Mouse (Mus musculus): ENCODE results near the gene Sin3b. TPM values are rescaled to one million over a fixed set of nuclear protein-coding genes. Genes with fewer than 3 reads are reported as not detected.

Gene Sin3b
- total and polyA plus RNA-seq, 3 experiments, result 118 to 183 (median 132) TPM

DNA sequence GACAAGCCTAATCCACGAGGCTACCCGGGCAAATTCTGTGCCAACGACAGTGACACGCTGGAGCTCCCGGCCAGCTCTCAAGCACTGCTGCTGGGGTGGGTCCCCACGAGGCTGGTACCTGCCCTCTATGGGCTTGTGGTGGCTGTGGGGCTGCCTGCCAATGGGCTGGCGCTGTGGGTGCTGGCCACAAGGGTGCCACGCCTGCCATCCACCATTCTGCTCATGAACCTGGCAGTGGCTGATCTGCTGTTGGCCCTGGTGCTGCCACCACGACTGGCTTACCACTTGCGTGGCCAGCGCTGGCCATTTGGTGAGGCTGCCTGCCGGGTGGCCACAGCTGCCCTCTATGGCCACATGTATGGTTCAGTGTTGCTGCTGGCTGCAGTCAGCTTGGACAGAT lies 39.2 kb downstream of the Sin3b start:
- in situ Hi-C loops (cut with MboI; ENCODE audit: low pct_ligation_motif_present, low pct_unique_long_range_greater_than_20kb, low sequenced_read_pairs) (no loop called here), dilution Hi-C loops (cut with MboI; ENCODE audit: extremely low pct_ligation_motif_present, extremely low pct_unique_long_range_greater_than_20kb, low sequenced_read_pairs) (no loop called here)
- TF ChIP-seq E2F4 (IDR thresholded peaks at IDR 0.05; ENCODE audit: insufficient replicate concordance, low read depth, low read length), result no peak
- TF ChIP-seq TBP (conservative IDR thresholded peaks at IDR 0.05; ENCODE audit: low read depth, low read length), result no peak
- no peak for TF ChIP-seq TCF12 (IDR thresholded peaks at IDR 0.05; ENCODE audit: low read depth, low read length)
- no peak for TF ChIP-seq PAX5 (IDR thresholded peaks at IDR 0.05; ENCODE audit: low read length)
- no peak for TF ChIP-seq MYC (IDR thresholded peaks at IDR 0.05; ENCODE audit: low read depth, low read length)
- no peak for TF ChIP-seq SMC3 (IDR thresholded peaks at IDR 0.05; ENCODE audit: low read depth, low read length)
- no peak for TF ChIP-seq NELFE (IDR thresholded peaks at IDR 0.05; ENCODE audit: low read depth, low read length)
- no peak overlapping the region for H3K4me2 ChIP-seq (ENCODE audit: insufficient read depth, low read depth, poor library complexity, severe bottlenecking)
- H3K4me3 ChIP-seq (replicated peaks in 1 of 3; ENCODE audit: low read depth in 2 of 3, low read length in 2 of 3, poor library complexity in 1 of 3), result no peak overlapping the region
- no peaks in the 10 kb centered on the region for H3K27me3 ChIP-seq (replicated peaks)
- no peaks in the 10 kb centered on the region for H3K9me3 ChIP-seq (replicated peaks; ENCODE audit: low read length)
- H3K9ac ChIP-seq (ENCODE audit: insufficient read depth, low read depth), result no peak overlapping the region
- no peak overlapping the region for H3K27ac ChIP-seq (ENCODE audit: insufficient read depth, low read depth)
- H3K36me3 ChIP-seq (replicated peaks in 1 of 2; ENCODE audit: control insufficient read depth in 1 of 2, insufficient read depth in 1 of 2, low read length in 1 of 2), result peaks cover 3 to 42% of the 10 kb centered on the region in 2 experiments
- H3K4me1 ChIP-seq (ENCODE audit: control insufficient read depth in 1 of 2, insufficient read depth in 2 of 2), result 0 out of 4 replicates have a peak, but pooled peaks cover 0 to 3% of the 10 kb centered on the region in 2 experiments
- H3K79me2 ChIP-seq (replicated peaks; ENCODE audit: control insufficient read depth, extremely low read depth, insufficient read depth, poor library complexity, severe bottlenecking), result no peaks in the 10 kb centered on the region
- DNase-seq (ENCODE audit: extremely low read depth), result no peak

DNA sequence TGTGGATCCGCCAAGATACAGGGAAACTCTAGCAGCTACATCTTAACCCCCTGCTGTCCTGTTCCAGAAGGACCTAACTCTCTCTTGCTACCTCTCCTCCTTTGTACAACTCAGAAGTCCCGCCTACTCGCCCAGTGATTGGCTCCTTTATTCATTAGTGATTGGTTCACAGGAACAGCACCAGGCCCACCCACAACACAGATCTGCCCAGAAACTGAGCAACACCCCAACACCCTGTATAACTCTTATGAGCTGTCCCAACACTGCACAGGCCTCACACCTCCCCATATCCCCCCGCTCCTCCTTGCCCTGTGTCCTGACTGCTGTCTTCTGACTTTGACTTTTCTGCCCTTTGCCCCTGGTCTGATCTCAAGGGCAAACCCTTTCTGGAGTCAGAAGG lies 42.6 kb downstream of the Sin3b start:
- in situ Hi-C loops (cut with MboI; ENCODE audit: low pct_ligation_motif_present, low pct_unique_long_range_greater_than_20kb, low sequenced_read_pairs), result no loop called here
- Histone ChIP-seq H3K4me3 (replicated peaks in 1 of 3; ENCODE audit: low read depth in 2 of 3, low read length in 2 of 3, poor library complexity in 1 of 3) (no peak overlapping the region), H3K36me3 (replicated peaks in 1 of 2; ENCODE audit: control insufficient read depth in 1 of 2, insufficient read depth in 1 of 2, low read length in 1 of 2) (peaks cover 0 to 11% of the 10 kb centered on the region in 2 experiments), H3K27me3 (replicated peaks) (no peaks in the 10 kb centered on the region), H3K27ac (ENCODE audit: insufficient read depth, low read depth) (no peak overlapping the region), H3K4me2 (ENCODE audit: insufficient read depth, low read depth, poor library complexity, severe bottlenecking) (no peak overlapping the region), H3K9me3 (replicated peaks; ENCODE audit: low read length) (no peaks in the 10 kb centered on the region), H3K79me2 (replicated peaks; ENCODE audit: control insufficient read depth, extremely low read depth, insufficient read depth, poor library complexity, severe bottlenecking) (no peaks in the 10 kb centered on the region), H3K9ac (ENCODE audit: insufficient read depth, low read depth) (no peak overlapping the region), H3K4me1 (ENCODE audit: control insufficient read depth in 1 of 2, insufficient read depth in 2 of 2) (no peaks in the 10 kb centered on the region)
- peak; percentile 24 for DNase-seq (ENCODE audit: extremely low read depth)
- TF ChIP-seq MAX (IDR thresholded peaks at IDR 0.05; ENCODE audit: low read length), result no peak
- no peak for TF ChIP-seq SIN3A (IDR thresholded peaks at IDR 0.05; ENCODE audit: low read length)
- no peak for TF ChIP-seq ZC3H11A (IDR thresholded peaks at IDR 0.05; ENCODE audit: low read depth, low read length)
- no peak for TF ChIP-seq ETS1 (conservative IDR thresholded peaks at IDR 0.05; ENCODE audit: low read depth, low read length)
- TF ChIP-seq HCFC1 (IDR thresholded peaks at IDR 0.05; ENCODE audit: low read depth, low read length), result no peak
- TF ChIP-seq E2F4 (IDR thresholded peaks at IDR 0.05; ENCODE audit: insufficient replicate concordance, low read depth, low read length), result no peak
- TF ChIP-seq JUND (conservative IDR thresholded peaks at IDR 0.05; ENCODE audit: low read depth, low read length), result no peak
- TF ChIP-seq CHD1 (IDR thresholded peaks at IDR 0.05; ENCODE audit: low read depth, low read length), result no peak
- no peak for TF ChIP-seq RAD21 (IDR thresholded peaks at IDR 0.05; ENCODE audit: low read depth, low read length)
- TF ChIP-seq TCF12 (IDR thresholded peaks at IDR 0.05; ENCODE audit: low read depth, low read length), result no peak
- no peak for TF ChIP-seq PAX5 (IDR thresholded peaks at IDR 0.05; ENCODE audit: low read length)
- no peak for TF ChIP-seq MEF2A (IDR thresholded peaks at IDR 0.05; ENCODE audit: borderline replicate concordance, low read depth, low read length)
- dilution Hi-C loops (cut with MboI; ENCODE audit: extremely low pct_ligation_motif_present, extremely low pct_unique_long_range_greater_than_20kb, low sequenced_read_pairs), result no loop called here
